Mouse (Mus musculus): ENCODE results near the gene Itprid2. TPM values are rescaled to one million over a fixed set of nuclear protein-coding genes. Genes with fewer than 3 reads are reported as not detected.

Gene Itprid2
- polyA plus RNA-seq, 1 experiment from 2014 or later = 7.8 TPM

GRCm38 (mm10) chr2:79714745-79715144, 79.6 kb downstream of the Itprid2 start:
- Histone ChIP-seq H3K4me1 (replicated peaks; ENCODE audit: control insufficient read depth, insufficient read depth, low read length) (no peaks in the 10 kb centered on the region), H3K36me3 (ENCODE audit: control insufficient read depth, insufficient read depth, low read length) (no peaks in the 10 kb centered on the region), H3K4me2 (replicated peaks; ENCODE audit: low read depth, low read length) (no peak overlapping the region), H3K27me3 (ENCODE audit: control insufficient read depth, insufficient read depth, low read length) (no peaks in the 10 kb centered on the region), H3K9me3 (ENCODE audit: control insufficient read depth, low read length) (no peaks in the 10 kb centered on the region), H3K27ac (ENCODE audit: low read depth, low read length) (no peak overlapping the region), H3K4me3 (ENCODE audit: low read depth, low read length) (no peak overlapping the region), H3K9ac (ENCODE audit: low read depth, low read length) (no peak overlapping the region)
- WGBS = 91% methylated on average over 6 of the region's 6 CpGs
- DNase-seq (ENCODE audit: low spot score) (no peak), ATAC-seq (ENCODE audit: low FRiP score) (no peak)

- Histone ChIP-seq H3K4me2 (replicated peaks; ENCODE audit: low read depth, low read length) (no peak overlapping the region), H3K4me1 (replicated peaks; ENCODE audit: control insufficient read depth, insufficient read depth, low read length) (no peaks in the 10 kb centered on the region), H3K36me3 (ENCODE audit: control insufficient read depth, insufficient read depth, low read length) (no peaks in the 10 kb centered on the region), H3K4me3 (ENCODE audit: low read depth, low read length) (no peak overlapping the region), H3K9me3 (ENCODE audit: control insufficient read depth, low read length) (no peaks in the 10 kb centered on the region), H3K27me3 (ENCODE audit: control insufficient read depth, insufficient read depth, low read length) (no peaks in the 10 kb centered on the region), H3K27ac (ENCODE audit: low read depth, low read length) (no peak overlapping the region), H3K9ac (ENCODE audit: low read depth, low read length) (no peak overlapping the region)
- ATAC-seq (ENCODE audit: low FRiP score) = no peak
- WGBS = 60% methylated on average over 2 of the region's 2 CpGs
- no peak for DNase-seq (ENCODE audit: low spot score)
These were observed 80.8 kb downstream of the Itprid2 start for GRCm38 (mm10) chr2:79715925-79716324.

GRCm38 (mm10) chr2:79717846-79718245, 82.7 kb downstream of the Itprid2 start:
- H3K9ac ChIP-seq (ENCODE audit: low read depth, low read length) = no peak overlapping the region
- DNase-seq (ENCODE audit: low spot score) = no peak
- no peak overlapping the region for H3K4me3 ChIP-seq (ENCODE audit: low read depth, low read length)
- no peak overlapping the region for H3K4me2 ChIP-seq (replicated peaks; ENCODE audit: low read depth, low read length)
- no peaks in the 10 kb centered on the region for H3K4me1 ChIP-seq (replicated peaks; ENCODE audit: control insufficient read depth, insufficient read depth, low read length)
- H3K27ac ChIP-seq (ENCODE audit: low read depth, low read length) = no peak overlapping the region
- no peak for ATAC-seq (ENCODE audit: low FRiP score)
- no peaks in the 10 kb centered on the region for H3K36me3 ChIP-seq (ENCODE audit: control insufficient read depth, insufficient read depth, low read length)
- H3K27me3 ChIP-seq (ENCODE audit: control insufficient read depth, insufficient read depth, low read length) = no peaks in the 10 kb centered on the region
- H3K9me3 ChIP-seq (ENCODE audit: control insufficient read depth, low read length) = no peaks in the 10 kb centered on the region

- H3K9me3 ChIP-seq (ENCODE audit: control insufficient read depth, low read length) = no peaks in the 10 kb centered on the region
- no peak overlapping the region for H3K4me2 ChIP-seq (replicated peaks; ENCODE audit: low read depth, low read length)
- no peaks in the 10 kb centered on the region for H3K4me1 ChIP-seq (replicated peaks; ENCODE audit: control insufficient read depth, insufficient read depth, low read length)
- no peak overlapping the region for H3K4me3 ChIP-seq (ENCODE audit: low read depth, low read length)
- H3K27me3 ChIP-seq (ENCODE audit: control insufficient read depth, insufficient read depth, low read length) = no peaks in the 10 kb centered on the region
- H3K9ac ChIP-seq (ENCODE audit: low read depth, low read length) = no peak overlapping the region
- 82% methylated on average over 1 of the region's 1 CpGs for WGBS
- no peak for ATAC-seq (ENCODE audit: low FRiP score)
- H3K36me3 ChIP-seq (ENCODE audit: control insufficient read depth, insufficient read depth, low read length) = no peaks in the 10 kb centered on the region
- no peak overlapping the region for H3K27ac ChIP-seq (ENCODE audit: low read depth, low read length)
- DNase-seq (ENCODE audit: low spot score) = no peak
These were observed 87.3 kb downstream of the Itprid2 start for GRCm38 (mm10) chr2:79722415-79722814.

Other genes with a start within 250 kb of the Itprid2 start
- gene Neurod1, start 178.6 kb upstream of the Itprid2 start, polyA plus RNA-seq (2014; fragmentation: Nextera tagmentation; extraction: Ambion mirVana) = 31.7 and 32.4 TPM in 2 replicates
- 2.0 and 2.9 TPM in 2 replicates for gene Cerkl, start 178.6 kb upstream of the Itprid2 start, polyA plus RNA-seq (2014; fragmentation: Nextera tagmentation; extraction: Ambion mirVana)
- gene Ppp1r1c, start 72.4 kb downstream of the Itprid2 start, polyA plus RNA-seq (2014; fragmentation: Nextera tagmentation; extraction: Ambion mirVana) = 12.6 and 23.8 TPM in 2 replicates